21 mouse cellular contexts compared by ENCODE assay signal in the genomic region with DNA sequence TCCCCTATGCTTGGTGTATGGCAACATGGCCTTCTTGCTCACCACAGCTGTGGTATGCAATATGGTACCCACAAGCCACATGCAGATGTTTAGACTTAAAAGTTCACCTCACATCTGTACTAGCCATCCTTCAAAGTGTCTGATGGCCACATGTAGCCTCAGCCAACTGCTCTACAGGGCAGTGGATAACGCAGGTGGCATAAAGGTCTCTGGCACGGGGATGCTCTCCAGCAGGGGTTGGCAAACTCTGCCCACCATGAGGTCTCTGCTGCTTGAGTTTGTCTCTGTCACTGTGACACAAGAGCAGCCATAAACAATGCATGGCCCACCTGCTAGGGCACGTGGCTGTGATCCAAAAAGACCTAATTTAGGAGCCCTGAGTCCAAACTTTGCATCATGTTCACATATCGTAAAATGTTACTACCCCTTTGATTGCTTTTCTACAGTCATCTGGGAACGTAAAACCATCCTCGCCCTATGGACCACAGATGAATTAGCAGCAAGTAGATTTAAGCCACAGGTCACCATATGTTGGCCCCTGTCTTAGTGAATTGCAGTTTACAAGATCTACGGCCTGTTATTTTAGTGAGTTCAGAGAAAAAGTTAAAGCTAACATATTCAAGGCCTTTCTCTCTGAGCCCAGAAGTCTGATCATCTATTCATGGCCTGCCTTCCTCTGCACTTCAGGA. TPM values are rescaled to one million over a fixed set of nuclear protein-coding genes. Genes with fewer than 3 reads are reported as not detected.
"Had no signal": no experiment of that assay in that cellular context is flagged by ENCODE, and none has a peak within 500 bp of the region (broad histone marks: within the 10 kb centered on the region; RNA-seq: fewer than 3 reads in every experiment).

No protein-coding gene starts in this region.

- H3K4me3 ChIP-seq: left cerebral cortex, adult 2 months; limb, embryonic 13.5 days; liver, embryonic 12.5 days; liver, embryonic 15.5 days; midbrain, embryonic 10.5 days; midbrain, embryonic 13.5 days; myocyte; neural tube, embryonic 13.5 days; stomach, embryonic 15.5 days had no signal

- H3K4me2 ChIP-seq: limb, embryonic 13.5 days; liver, embryonic 12.5 days; liver, embryonic 15.5 days; midbrain, embryonic 13.5 days; neural tube, embryonic 13.5 days; stomach, embryonic 15.5 days had no signal

- H3K9me3 ChIP-seq: liver, embryonic 12.5 days; liver, embryonic 15.5 days; neural tube, embryonic 13.5 days; stomach, embryonic 15.5 days had no signal

- H3K4me1 ChIP-seq: liver, embryonic 12.5 days; liver, embryonic 15.5 days; midbrain, embryonic 10.5 days; midbrain, embryonic 13.5 days; neural tube, embryonic 13.5 days; stomach, embryonic 15.5 days had no signal

- ATAC-seq: liver, embryonic 12.5 days; midbrain, embryonic 13.5 days; midbrain, embryonic 16.5 days had no signal

- H3K36me3 ChIP-seq: limb, embryonic 13.5 days; liver, embryonic 12.5 days; liver, embryonic 15.5 days; midbrain, embryonic 10.5 days; midbrain, embryonic 13.5 days; neural tube, embryonic 13.5 days; stomach, embryonic 15.5 days had no signal

- H3K9ac ChIP-seq: limb, embryonic 13.5 days; liver, embryonic 12.5 days; liver, embryonic 15.5 days; midbrain, embryonic 13.5 days; neural tube, embryonic 13.5 days; stomach, embryonic 15.5 days had no signal

- H3K27ac ChIP-seq: left cerebral cortex, adult 2 months; limb, embryonic 13.5 days; liver, embryonic 12.5 days; liver, embryonic 15.5 days; macrophage; midbrain, embryonic 10.5 days; midbrain, embryonic 13.5 days; neural tube, embryonic 13.5 days; stomach, embryonic 15.5 days had no signal

- H3K27me3 ChIP-seq: liver, embryonic 12.5 days; liver, embryonic 15.5 days; midbrain, embryonic 13.5 days; neural tube, embryonic 13.5 days; stomach, embryonic 15.5 days had no signal

- DNase-seq: kidney, adult 18-20 months; kidney, adult 9 months; kidney, postnatal 36 days; layer of hippocampus, postnatal 36 days; liver; lung, adult 18-20 months; retina, postnatal 1 day; right cerebral cortex, postnatal 25 days; spleen, adult 18-20 months; thymus, postnatal 36 days had no signal

RNA-seq across cellular contexts. Expression of gene Rims4, which starts 35.3 kb away (rescaled TPM):
- polyA plus RNA-seq: macrophage, myocyte had no signal
